Mouse (Mus musculus) erythroblast, embryonic 14.5 days (primary cell): ENCODE measurements around the gene Acy3.

Experiments used
- GATA1 ChIP-seq: IDR thresholded peaks from 2 replicates; pipeline ENCODE4 v1.6.1; 2012; ENCODE audit warnings: low read length, inconsistent platforms, mixed read lengths
- TAL1 ChIP-seq: IDR thresholded peaks from 3 replicates; pipeline ENCODE4 v1.6.1; 2012; ENCODE audit warnings: low read length, inconsistent platforms, mixed read lengths

GRCm38 (mm10) chr19:3980917-3981316 lies 5.5 kb upstream of the Acy3 start:
- TF ChIP-seq TAL1 (no peak), GATA1 (no peak)
